Mouse (Mus musculus): ENCODE measurements around the gene Bmp10. TPM values are rescaled to one million over a fixed set of nuclear protein-coding genes. Genes with fewer than 3 reads are reported as not detected.

Bmp10 gene
- total and polyA plus RNA-seq, 2 experiments from 2014 or later: 0.05 TPM; not detected in 1

- ATAC-seq (no peak), DNase-seq (ENCODE audit: low spot score) (no peak)
- Histone ChIP-seq H3K36me3 (ENCODE audit: insufficient read depth, low read length) (no peaks in the 10 kb centered on the region), H3K9ac (replicated peaks; ENCODE audit: low read length) (no peak overlapping the region), H3K27me3 (ENCODE audit: insufficient read depth, low read length) (no peaks in the 10 kb centered on the region), H3K27ac (no peak overlapping the region), H3K9me3 (ENCODE audit: low read length) (no peaks in the 10 kb centered on the region), H3K4me3 (ENCODE audit: low read length) (no peak overlapping the region), H3K4me2 (ENCODE audit: low read depth, low read length) (no peak overlapping the region), H3K4me1 (ENCODE audit: insufficient read depth, low read length) (no peaks in the 10 kb centered on the region)
- WGBS: 80% methylated on average over 7 of the region's 7 CpGs
- TF ChIP-seq CTCF (IDR thresholded peaks at IDR 0.05; ENCODE audit: low read depth): no peak
These were observed 6.5 kb upstream of the Bmp10 start for GRCm38 (mm10) chr6:87422304-87422703.

DNA sequence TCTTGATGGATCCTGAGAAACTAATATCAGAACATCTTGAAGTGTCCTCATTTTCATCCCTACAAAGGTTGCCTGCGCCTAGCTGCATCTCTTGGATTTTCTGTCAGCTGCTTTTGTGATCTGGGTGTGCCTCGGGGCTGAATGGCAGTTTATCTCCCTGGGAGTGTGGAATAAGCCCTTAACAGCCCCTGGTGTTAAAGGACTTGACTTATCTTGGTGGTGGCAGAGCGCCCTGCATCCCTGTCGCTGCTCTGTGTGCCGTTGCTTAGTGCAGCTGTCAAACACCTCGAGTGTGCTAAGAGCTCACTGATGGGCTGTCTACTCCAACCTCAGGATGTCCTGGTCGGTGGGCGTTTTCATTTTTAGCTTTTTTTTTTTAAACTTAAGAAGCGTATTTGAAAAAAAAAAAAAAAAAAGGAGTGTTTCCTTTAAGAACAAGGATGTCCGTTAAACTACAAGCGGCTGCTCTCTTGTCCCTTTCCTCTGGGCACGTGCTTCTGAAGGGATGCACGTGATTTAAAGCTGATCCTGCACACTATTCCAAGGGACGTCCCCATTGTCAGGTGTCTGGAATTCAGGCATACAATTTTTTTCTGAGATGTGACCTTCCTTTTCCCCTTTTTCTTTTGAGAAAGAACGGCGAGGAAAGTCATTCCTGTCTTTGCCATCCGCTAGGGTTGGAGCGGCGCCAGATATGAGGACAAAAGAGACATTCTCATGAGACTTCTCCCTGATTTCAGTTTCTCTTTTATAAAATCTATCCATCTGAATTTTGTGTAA lies 4.6 kb upstream of the Bmp10 start:
- Histone ChIP-seq H3K4me2 (ENCODE audit: low read depth, low read length) (peak overlapping the region; percentile 46), H3K4me1 (ENCODE audit: insufficient read depth, low read length) (no peaks in the 10 kb centered on the region), H3K27ac (no peak overlapping the region), H3K9ac (replicated peaks; ENCODE audit: low read length) (no peak overlapping the region), H3K9me3 (ENCODE audit: low read length) (no peaks in the 10 kb centered on the region), H3K4me3 (ENCODE audit: low read length) (peak overlapping the region; percentile 10; the same call in 1 of the 2 replicates), H3K27me3 (ENCODE audit: insufficient read depth, low read length) (no peaks in the 10 kb centered on the region), H3K36me3 (ENCODE audit: insufficient read depth, low read length) (no peaks in the 10 kb centered on the region)
- 38% methylated on average over 19 of the region's 19 CpGs for WGBS
- TF ChIP-seq CTCF (IDR thresholded peaks at IDR 0.05; ENCODE audit: low read depth): peak; percentile 24; the same call in 1 of the 2 replicates
- ATAC-seq (no peak), DNase-seq (ENCODE audit: low spot score) (peak; percentile 54)

DNA sequence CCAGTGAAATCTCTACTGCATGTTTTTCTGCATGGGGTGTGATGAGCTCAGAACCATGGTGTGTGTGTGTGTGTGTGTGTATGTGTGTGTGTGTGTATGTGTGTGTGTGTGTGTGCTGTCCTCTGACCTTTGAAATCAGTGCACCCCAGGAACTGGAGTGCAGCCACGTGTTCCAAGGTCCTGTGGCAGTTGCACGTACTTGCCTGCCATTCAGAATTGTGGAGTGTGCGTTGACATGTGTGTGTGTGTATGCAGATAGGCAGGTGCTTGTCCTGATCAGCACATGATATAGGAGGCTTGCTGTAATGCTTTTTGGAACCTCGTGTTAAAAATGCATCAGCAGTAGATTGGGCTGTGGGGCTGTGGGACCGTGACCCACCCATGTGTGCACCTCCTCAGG lies 1.8 kb upstream of the Bmp10 start:
- H3K27ac ChIP-seq: no peak overlapping the region
- H3K4me1 ChIP-seq (ENCODE audit: insufficient read depth, low read length): no peaks in the 10 kb centered on the region
- DNase-seq (ENCODE audit: low spot score) (no peak), ATAC-seq (no peak)
- no peak overlapping the region for H3K9ac ChIP-seq (replicated peaks; ENCODE audit: low read length)
- no peaks in the 10 kb centered on the region for H3K9me3 ChIP-seq (ENCODE audit: low read length)
- no peaks in the 10 kb centered on the region for H3K27me3 ChIP-seq (ENCODE audit: insufficient read depth, low read length)
- 66% methylated on average over 5 of the region's 5 CpGs for WGBS
- no peak for TF ChIP-seq CTCF (IDR thresholded peaks at IDR 0.05; ENCODE audit: low read depth)
- H3K4me2 ChIP-seq (ENCODE audit: low read depth, low read length): no peak overlapping the region
- no peaks in the 10 kb centered on the region for H3K36me3 ChIP-seq (ENCODE audit: insufficient read depth, low read length)
- H3K4me3 ChIP-seq (ENCODE audit: low read length): no peak overlapping the region

DNA sequence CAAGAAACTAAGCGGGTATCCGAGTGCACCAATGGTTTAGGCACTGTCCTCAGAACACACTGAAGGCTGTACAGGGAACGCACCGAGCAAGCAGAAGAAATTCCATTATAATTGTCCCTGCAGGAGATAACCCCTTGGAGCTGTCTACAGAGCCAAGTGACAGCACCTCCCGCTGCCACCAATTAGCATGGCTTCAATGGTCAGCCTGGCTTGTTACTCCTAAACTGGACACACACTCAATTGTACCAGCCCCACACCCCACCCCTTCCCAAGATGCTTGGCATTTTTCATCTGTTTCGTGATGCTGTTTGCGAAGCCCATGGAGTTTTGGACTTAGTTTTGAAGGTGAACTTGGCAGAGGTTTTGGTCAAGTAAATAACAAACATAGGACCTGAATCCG lies 1.2 kb upstream of the Bmp10 start:
- no peaks in the 10 kb centered on the region for H3K9me3 ChIP-seq (ENCODE audit: low read length)
- no peaks in the 10 kb centered on the region for H3K27me3 ChIP-seq (ENCODE audit: insufficient read depth, low read length)
- no peak overlapping the region for H3K4me3 ChIP-seq (ENCODE audit: low read length)
- DNase-seq (ENCODE audit: low spot score): peak; percentile 13
- no peak for ATAC-seq
- H3K9ac ChIP-seq (replicated peaks; ENCODE audit: low read length): no peak overlapping the region
- WGBS: 44% methylated on average over 8 of the region's 8 CpGs
- no peak for TF ChIP-seq CTCF (IDR thresholded peaks at IDR 0.05; ENCODE audit: low read depth)
- no peak overlapping the region for H3K27ac ChIP-seq
- no peak overlapping the region for H3K4me2 ChIP-seq (ENCODE audit: low read depth, low read length)
- no peaks in the 10 kb centered on the region for H3K4me1 ChIP-seq (ENCODE audit: insufficient read depth, low read length)
- H3K36me3 ChIP-seq (ENCODE audit: insufficient read depth, low read length): no peaks in the 10 kb centered on the region

- no peak overlapping the region for H3K27ac ChIP-seq
- 96% methylated on average over 3 of the region's 3 CpGs for WGBS
- H3K4me1 ChIP-seq (ENCODE audit: insufficient read depth, low read length): no peaks in the 10 kb centered on the region
- no peaks in the 10 kb centered on the region for H3K27me3 ChIP-seq (ENCODE audit: insufficient read depth, low read length)
- H3K4me2 ChIP-seq (ENCODE audit: low read depth, low read length): no peak overlapping the region
- no peaks in the 10 kb centered on the region for H3K36me3 ChIP-seq (ENCODE audit: insufficient read depth, low read length)
- no peak overlapping the region for H3K4me3 ChIP-seq (ENCODE audit: low read length)
- DNase-seq (ENCODE audit: low spot score): no peak
- H3K9me3 ChIP-seq (ENCODE audit: low read length): no peaks in the 10 kb centered on the region
- no peak overlapping the region for H3K9ac ChIP-seq (replicated peaks; ENCODE audit: low read length)
- no peak for TF ChIP-seq CTCF (IDR thresholded peaks at IDR 0.05; ENCODE audit: low read depth)
- ATAC-seq: no peak
These were observed 7.0 kb downstream of the Bmp10 start for GRCm38 (mm10) chr6:87435791-87436190.

DNA sequence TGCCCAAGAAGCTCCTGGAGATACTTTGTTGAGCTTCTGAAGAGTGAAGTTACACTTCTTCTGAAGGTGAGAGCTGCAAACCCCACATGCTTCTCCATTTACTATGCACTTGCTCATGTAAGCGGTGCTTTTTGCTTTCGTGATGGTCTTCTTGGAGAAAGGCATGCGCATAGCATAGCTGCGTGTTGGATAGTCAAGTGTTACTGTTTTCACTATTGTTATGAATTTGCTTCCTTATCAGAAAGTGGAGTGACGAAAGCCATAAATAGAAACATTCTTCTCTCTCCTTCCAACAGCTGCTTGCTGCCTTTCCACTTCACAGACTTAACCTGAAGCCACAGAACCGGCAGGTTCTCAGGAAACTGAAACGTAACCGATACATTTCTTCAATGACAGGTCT lies 8.0 kb downstream of the Bmp10 start:
- no peaks in the 10 kb centered on the region for H3K36me3 ChIP-seq (ENCODE audit: insufficient read depth, low read length)
- no peak overlapping the region for H3K4me2 ChIP-seq (ENCODE audit: low read depth, low read length)
- H3K9me3 ChIP-seq (ENCODE audit: low read length): no peaks in the 10 kb centered on the region
- 92% methylated on average over 8 of the region's 8 CpGs for WGBS
- no peak for DNase-seq (ENCODE audit: low spot score)
- H3K27me3 ChIP-seq (ENCODE audit: insufficient read depth, low read length): no peaks in the 10 kb centered on the region
- no peak overlapping the region for H3K9ac ChIP-seq (replicated peaks; ENCODE audit: low read length)
- H3K4me1 ChIP-seq (ENCODE audit: insufficient read depth, low read length): no peaks in the 10 kb centered on the region
- TF ChIP-seq CTCF (IDR thresholded peaks at IDR 0.05; ENCODE audit: low read depth): no peak
- no peak overlapping the region for H3K27ac ChIP-seq
- ATAC-seq: no peak
- H3K4me3 ChIP-seq (ENCODE audit: low read length): no peak overlapping the region

DNA sequence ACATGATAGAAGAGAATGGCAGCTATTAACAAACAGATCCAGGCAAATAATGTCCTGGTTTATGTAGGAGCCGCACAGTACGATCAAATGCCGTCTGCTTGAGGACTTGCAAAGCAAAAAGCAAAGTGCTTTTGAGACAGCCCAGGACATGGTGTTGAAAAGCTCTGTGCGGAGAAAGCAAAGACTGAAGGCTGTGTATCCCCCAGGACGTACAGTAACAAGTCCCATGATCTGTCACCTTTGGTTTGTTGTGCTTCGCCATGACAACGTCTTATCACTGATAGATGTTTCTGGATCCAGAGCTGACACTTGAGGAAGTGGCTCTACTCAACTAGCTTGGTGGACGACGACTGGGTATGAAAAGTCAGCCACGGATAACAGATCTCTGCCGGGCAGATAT lies 14.5 kb downstream of the Bmp10 start:
- no peak overlapping the region for H3K27ac ChIP-seq
- 88% methylated on average over 11 of the region's 11 CpGs for WGBS

More for the DNA sequence above, 14.5 kb downstream of the Bmp10 start:
- no peak overlapping the region for H3K4me2 ChIP-seq (ENCODE audit: low read depth, low read length)
- no peak overlapping the region for H3K9ac ChIP-seq (replicated peaks; ENCODE audit: low read length)
- H3K9me3 ChIP-seq (ENCODE audit: low read length): no peaks in the 10 kb centered on the region
- no peak for TF ChIP-seq CTCF (IDR thresholded peaks at IDR 0.05; ENCODE audit: low read depth)
- no peaks in the 10 kb centered on the region for H3K4me1 ChIP-seq (ENCODE audit: insufficient read depth, low read length)
- no peaks in the 10 kb centered on the region for H3K36me3 ChIP-seq (ENCODE audit: insufficient read depth, low read length)
- ATAC-seq (no peak), DNase-seq (ENCODE audit: low spot score) (no peak)
- no peak overlapping the region for H3K4me3 ChIP-seq (ENCODE audit: low read length)
- H3K27me3 ChIP-seq (ENCODE audit: insufficient read depth, low read length): no peaks in the 10 kb centered on the region

All from hindbrain, postnatal 0 days (tissue).